Mouse (Mus musculus): Measurements from ENCODE around the gene Tent5c. TPM values are rescaled to one million over a fixed set of nuclear protein-coding genes. Genes with fewer than 3 reads are reported as not detected.
"Not testable (repeated sequence)": the region's sequence is repeated elsewhere in the genome, so short reads cannot be mapped to it uniquely, and the experiment has no call there.

Gene Tent5c
- polyA plus RNA-seq, 1 experiment = 0.67 TPM

DNA sequence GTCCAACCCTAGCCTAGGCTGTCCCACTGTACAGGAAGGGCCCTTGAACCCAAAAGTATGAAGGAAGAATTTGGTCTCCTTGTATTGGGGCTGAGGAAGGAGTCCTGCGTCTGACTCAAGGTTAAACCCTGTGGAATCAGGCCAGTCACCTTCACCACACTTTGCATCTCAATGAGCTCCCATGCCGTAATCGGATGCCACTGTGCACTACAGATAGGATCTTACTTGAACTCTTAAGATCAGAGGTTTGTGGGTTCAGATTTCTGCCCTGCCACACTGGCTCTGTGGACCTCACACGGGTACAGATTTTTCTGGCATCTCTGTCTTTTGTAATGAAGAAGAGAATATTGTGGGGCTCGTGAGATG, 68.5 kb downstream of the Tent5c start:
- Histone ChIP-seq H3K9ac (ENCODE audit: low read depth, poor library complexity, severe bottlenecking) (no peak overlapping the region), H3K27ac (ENCODE audit: insufficient read depth, low read length) (0 out of 2 replicates have a peak overlapping the region, but pooled peaks have one; percentile 3), H3K9me3 (replicated peaks; ENCODE audit: control insufficient read depth, insufficient read depth, low read length, poor library complexity, severe bottlenecking) (no peaks in the 10 kb centered on the region), H3K27me3 (ENCODE audit: control insufficient read depth, insufficient read depth, low read length, poor library complexity, severe bottlenecking) (no peaks in the 10 kb centered on the region), H3K4me3 (ENCODE audit: low read depth, low read length) (no peak overlapping the region), H3K36me3 (ENCODE audit: control insufficient read depth, insufficient read depth, low read length, poor library complexity, severe bottlenecking) (no peaks in the 10 kb centered on the region), H3K4me1 (ENCODE audit: control insufficient read depth, insufficient read depth, low read length) (peaks cover 9% of the 10 kb centered on the region)
- TF ChIP-seq EP300 (IDR thresholded peaks at IDR 0.05; ENCODE audit: insufficient read depth, low read depth, low read length) (peak; percentile 78), POLR2A (IDR thresholded peaks at IDR 0.05; ENCODE audit: insufficient read depth, low read length) (no peak), CTCF (IDR thresholded peaks at IDR 0.05; ENCODE audit: low read depth, low read length) (no peak)

DNA sequence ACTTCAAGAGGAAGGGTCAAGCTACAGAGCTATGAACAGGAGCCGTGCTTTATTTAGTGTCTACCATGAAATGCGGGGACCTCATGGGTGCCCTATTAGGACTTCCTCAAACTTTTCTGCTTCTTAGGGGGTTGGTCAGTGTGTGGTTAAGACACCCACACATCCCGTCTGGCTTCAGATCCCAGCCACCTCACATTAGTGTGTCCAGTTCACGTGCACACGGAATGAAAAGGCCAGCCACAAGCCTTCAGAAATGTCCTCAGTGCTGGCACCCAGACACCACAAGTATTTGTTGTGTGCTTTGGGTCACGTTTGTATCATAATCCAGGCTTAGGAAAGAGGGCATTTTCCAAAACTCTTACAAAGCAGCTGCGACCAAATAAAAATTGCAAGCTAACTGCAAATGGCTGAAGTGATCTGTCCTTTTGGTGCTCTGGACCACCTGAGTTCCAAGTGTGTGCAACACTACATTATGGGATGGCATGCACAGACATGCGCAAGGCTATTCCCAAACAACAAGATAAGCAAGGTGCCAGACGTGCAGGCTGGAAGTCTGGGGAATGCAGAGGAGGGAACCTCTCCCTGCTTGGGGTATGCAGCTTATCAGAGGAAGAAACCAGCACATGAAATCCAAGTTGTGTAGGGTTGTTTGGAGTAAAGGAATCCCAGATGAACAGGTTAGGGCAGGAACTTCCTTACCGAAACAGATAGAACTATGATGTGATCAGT, 69.0 kb downstream of the Tent5c start:
- peaks cover 9% of the 10 kb centered on the region for H3K4me1 ChIP-seq (ENCODE audit: control insufficient read depth, insufficient read depth, low read length)
- TF ChIP-seq POLR2A (IDR thresholded peaks at IDR 0.05; ENCODE audit: insufficient read depth, low read length) (no peak), CTCF (IDR thresholded peaks at IDR 0.05; ENCODE audit: low read depth, low read length) (no peak), EP300 (IDR thresholded peaks at IDR 0.05; ENCODE audit: insufficient read depth, low read depth, low read length) (no peak)
- H3K9ac ChIP-seq (ENCODE audit: low read depth, poor library complexity, severe bottlenecking) = no peak overlapping the region
- no peak overlapping the region for H3K27ac ChIP-seq (ENCODE audit: insufficient read depth, low read length)
- H3K4me3 ChIP-seq (ENCODE audit: low read depth, low read length) = no peak overlapping the region
- H3K36me3 ChIP-seq (ENCODE audit: control insufficient read depth, insufficient read depth, low read length, poor library complexity, severe bottlenecking) = no peaks in the 10 kb centered on the region
- no peaks in the 10 kb centered on the region for H3K27me3 ChIP-seq (ENCODE audit: control insufficient read depth, insufficient read depth, low read length, poor library complexity, severe bottlenecking)
- H3K9me3 ChIP-seq (replicated peaks; ENCODE audit: control insufficient read depth, insufficient read depth, low read length, poor library complexity, severe bottlenecking) = no peaks in the 10 kb centered on the region

DNA sequence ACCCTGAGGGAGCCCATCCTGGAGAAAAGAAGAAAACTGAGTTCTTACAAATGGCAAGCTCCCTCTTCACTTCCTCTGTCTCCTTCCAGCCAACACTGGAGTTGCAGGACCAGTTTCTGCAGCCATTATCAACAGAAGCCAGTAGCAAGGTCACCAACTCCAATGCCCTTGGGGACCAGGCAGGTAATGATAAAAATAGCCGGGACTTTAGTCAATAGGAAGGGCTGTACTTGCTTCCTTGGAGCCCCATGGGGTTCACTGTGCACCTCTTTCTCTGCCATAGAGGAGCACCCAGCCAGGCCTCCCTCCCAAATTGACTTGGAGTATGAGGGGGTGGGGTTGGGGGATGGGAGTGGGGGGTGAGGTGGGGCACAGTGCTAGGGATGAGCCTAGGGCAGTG, 70.7 kb downstream of the Tent5c start:
- Histone ChIP-seq H3K4me3 (ENCODE audit: low read depth, low read length) (no peak overlapping the region), H3K27me3 (ENCODE audit: control insufficient read depth, insufficient read depth, low read length, poor library complexity, severe bottlenecking) (no peaks in the 10 kb centered on the region), H3K36me3 (ENCODE audit: control insufficient read depth, insufficient read depth, low read length, poor library complexity, severe bottlenecking) (no peaks in the 10 kb centered on the region), H3K9ac (ENCODE audit: low read depth, poor library complexity, severe bottlenecking) (no peak overlapping the region), H3K27ac (ENCODE audit: insufficient read depth, low read length) (peak overlapping the region; percentile 1), H3K4me1 (ENCODE audit: control insufficient read depth, insufficient read depth, low read length) (peaks cover 9% of the 10 kb centered on the region), H3K9me3 (replicated peaks; ENCODE audit: control insufficient read depth, insufficient read depth, low read length, poor library complexity, severe bottlenecking) (no peaks in the 10 kb centered on the region)
- no peak for TF ChIP-seq POLR2A (IDR thresholded peaks at IDR 0.05; ENCODE audit: insufficient read depth, low read length)

DNA sequence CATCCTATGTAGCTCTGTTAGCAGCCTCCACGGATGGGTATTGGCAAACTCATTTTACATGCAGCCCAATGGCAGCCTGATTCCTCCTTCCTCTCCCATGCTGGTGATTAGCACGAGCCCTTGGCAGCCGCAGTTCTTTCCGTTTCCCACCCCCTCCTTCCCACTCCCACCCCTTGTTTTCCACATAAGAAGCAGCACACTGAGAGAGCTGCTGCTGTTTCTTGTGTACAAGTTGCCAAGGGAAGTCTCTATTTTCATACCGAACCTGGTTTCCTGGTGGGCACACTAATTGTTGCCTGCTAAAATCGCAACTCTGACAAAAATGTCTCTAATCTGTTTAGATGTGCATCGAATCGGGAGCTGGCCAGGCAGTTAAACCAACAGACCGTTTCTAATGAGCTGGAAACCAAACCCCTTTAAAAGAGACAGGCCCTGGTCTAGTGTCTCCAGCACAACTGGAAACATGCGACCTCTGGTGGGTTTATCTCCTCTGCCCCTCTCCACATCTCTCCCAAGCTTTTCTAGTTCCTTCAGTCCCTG, 71.3 kb downstream of the Tent5c start:
- peaks cover 9% of the 10 kb centered on the region for H3K4me1 ChIP-seq (ENCODE audit: control insufficient read depth, insufficient read depth, low read length)
- H3K9me3 ChIP-seq (replicated peaks; ENCODE audit: control insufficient read depth, insufficient read depth, low read length, poor library complexity, severe bottlenecking) = no peaks in the 10 kb centered on the region
- TF ChIP-seq CTCF (IDR thresholded peaks at IDR 0.05; ENCODE audit: low read depth, low read length) = no peak
- TF ChIP-seq EP300 (IDR thresholded peaks at IDR 0.05; ENCODE audit: insufficient read depth, low read depth, low read length) = no peak
- no peak for TF ChIP-seq POLR2A (IDR thresholded peaks at IDR 0.05; ENCODE audit: insufficient read depth, low read length)
- H3K27me3 ChIP-seq (ENCODE audit: control insufficient read depth, insufficient read depth, low read length, poor library complexity, severe bottlenecking) = no peaks in the 10 kb centered on the region
- H3K4me3 ChIP-seq (ENCODE audit: low read depth, low read length) = no peak overlapping the region
- no peaks in the 10 kb centered on the region for H3K36me3 ChIP-seq (ENCODE audit: control insufficient read depth, insufficient read depth, low read length, poor library complexity, severe bottlenecking)
- H3K27ac ChIP-seq (ENCODE audit: insufficient read depth, low read length) = peak overlapping the region; percentile 1
- H3K9ac ChIP-seq (ENCODE audit: low read depth, poor library complexity, severe bottlenecking) = no peak overlapping the region

DNA sequence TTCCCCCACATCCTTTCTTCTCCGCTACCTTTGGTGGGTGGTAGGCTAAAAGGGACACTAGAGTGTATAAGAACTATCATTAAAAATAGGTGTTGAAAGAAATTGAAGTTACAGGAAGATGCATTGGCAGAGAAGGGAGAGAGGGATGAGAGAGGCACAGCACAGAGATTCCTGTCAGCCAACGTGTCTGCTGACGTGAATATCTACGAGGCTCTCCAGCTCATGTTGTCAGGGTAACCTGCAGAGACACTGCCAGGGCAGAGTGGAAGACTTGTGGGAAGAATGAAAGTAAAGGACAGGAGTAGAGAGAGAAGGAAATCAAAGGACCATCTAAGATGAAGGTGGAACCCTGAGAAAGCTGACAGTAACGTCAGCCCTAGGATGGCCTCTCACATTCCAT, 73.5 kb downstream of the Tent5c start:
- H3K4me1 ChIP-seq (ENCODE audit: control insufficient read depth, insufficient read depth, low read length) = peaks cover 6% of the 10 kb centered on the region
- H3K27me3 ChIP-seq (ENCODE audit: control insufficient read depth, insufficient read depth, low read length, poor library complexity, severe bottlenecking) = no peaks in the 10 kb centered on the region
- no peak overlapping the region for H3K4me3 ChIP-seq (ENCODE audit: low read depth, low read length)
- H3K9ac ChIP-seq (ENCODE audit: low read depth, poor library complexity, severe bottlenecking) = no peak overlapping the region
- no peaks in the 10 kb centered on the region for H3K36me3 ChIP-seq (ENCODE audit: control insufficient read depth, insufficient read depth, low read length, poor library complexity, severe bottlenecking)
- no peak overlapping the region for H3K27ac ChIP-seq (ENCODE audit: insufficient read depth, low read length)
- TF ChIP-seq EP300 (IDR thresholded peaks at IDR 0.05; ENCODE audit: insufficient read depth, low read depth, low read length) = no peak
- no peak for TF ChIP-seq POLR2A (IDR thresholded peaks at IDR 0.05; ENCODE audit: insufficient read depth, low read length)
- TF ChIP-seq CTCF (IDR thresholded peaks at IDR 0.05; ENCODE audit: low read depth, low read length) = no peak
- no peaks in the 10 kb centered on the region for H3K9me3 ChIP-seq (replicated peaks; ENCODE audit: control insufficient read depth, insufficient read depth, low read length, poor library complexity, severe bottlenecking)

DNA sequence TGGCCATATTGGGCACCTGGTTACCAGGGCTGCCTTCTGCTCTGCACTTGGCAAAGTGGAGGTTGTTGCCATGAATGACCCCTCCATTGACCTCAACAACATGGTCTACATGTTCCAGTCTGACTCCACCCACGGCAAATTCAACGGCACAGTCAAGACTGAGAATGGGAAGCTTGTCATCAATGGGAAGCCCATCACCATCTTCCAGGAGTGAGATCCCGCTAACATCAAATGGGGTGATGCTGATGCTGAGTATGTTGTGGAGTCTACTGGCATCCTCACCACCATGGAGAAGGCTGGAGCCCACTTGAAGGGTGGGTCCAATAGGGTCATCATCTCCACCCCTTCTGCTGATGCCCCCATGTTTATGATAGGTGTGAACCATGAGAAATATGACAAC, 75.5 kb downstream of the Tent5c start:
- H3K9ac ChIP-seq (ENCODE audit: low read depth, poor library complexity, severe bottlenecking) = not testable (repeated sequence)

More for the DNA sequence above, 75.5 kb downstream of the Tent5c start:
- not testable (repeated sequence) for H3K27me3 ChIP-seq (ENCODE audit: control insufficient read depth, insufficient read depth, low read length, poor library complexity, severe bottlenecking); H3K4me3 ChIP-seq (ENCODE audit: low read depth, low read length); H3K36me3 ChIP-seq (ENCODE audit: control insufficient read depth, insufficient read depth, low read length, poor library complexity, severe bottlenecking); H3K9me3 ChIP-seq (replicated peaks; ENCODE audit: control insufficient read depth, insufficient read depth, low read length, poor library complexity, severe bottlenecking); H3K4me1 ChIP-seq (ENCODE audit: control insufficient read depth, insufficient read depth, low read length); H3K27ac ChIP-seq (ENCODE audit: insufficient read depth, low read length)
